Mouse (Mus musculus) heart, postnatal 0 days (tissue): Measurements from ENCODE around the gene Gm4924.

Source experiments
- CTCF ChIP-seq: IDR thresholded peaks from 2 replicates; pipeline ENCODE4 v1.5.1; 2016; ENCODE audit warnings: antibody characterized with exemption, control low read depth, low read depth
- EP300 ChIP-seq: IDR thresholded peaks from 2 replicates; pipeline ENCODE4 v1.6.1; 2016; ENCODE audit warnings: antibody characterized with exemption, low read depth

- no peak for TF ChIP-seq CTCF
- TF ChIP-seq EP300: no peak
Measured at GRCm38 (mm10) chr10:82409511-82409910, 55.5 kb downstream of the Gm4924 start.
